Mouse (Mus musculus): Measurements from ENCODE around the gene Rab4a. TPM values are rescaled to one million over a fixed set of nuclear protein-coding genes. Genes with fewer than 3 reads are reported as not detected.

Gene Rab4a
- polyA plus RNA-seq (2012; rRNA removed; ENCODE audit: low replicate concordance) = 38.9 and 61.8 TPM in 2 replicates

DNA sequence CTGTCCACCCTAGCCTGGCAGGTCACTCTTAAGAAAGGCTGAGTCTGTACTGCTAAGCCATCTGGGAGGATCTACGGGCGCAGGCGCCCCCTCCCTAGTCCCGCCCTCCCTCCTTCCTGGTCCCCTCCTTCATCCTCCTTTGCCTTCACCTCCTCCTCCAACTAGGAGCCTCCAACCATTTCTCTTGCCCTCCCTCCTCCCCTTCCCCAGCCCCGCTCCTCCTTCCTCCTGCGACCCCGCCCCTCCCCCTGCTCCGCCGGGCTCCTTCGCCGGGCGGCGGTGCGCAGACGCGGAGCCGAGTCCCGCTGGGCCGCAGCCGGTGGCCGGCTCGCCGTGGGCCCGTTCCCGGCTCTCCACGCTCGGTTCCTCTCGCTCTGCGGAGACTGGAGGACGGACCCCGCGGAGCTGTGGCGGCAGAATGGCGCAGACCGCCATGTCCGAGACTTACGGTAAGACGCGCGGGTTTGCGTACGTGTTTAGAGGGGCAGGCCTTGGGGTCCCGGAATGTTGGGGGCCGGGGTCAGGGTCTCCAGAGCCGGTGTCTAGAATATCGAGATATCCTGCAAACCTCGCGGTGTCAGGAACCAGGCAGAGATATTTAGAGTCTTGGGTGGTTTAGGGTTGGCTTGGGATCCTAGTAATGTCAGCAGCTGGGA is at the start of gene Rab4a:
Rab4a (plus strand) TSS at position 268 of the 656 bp plus-strand sequence.

DNA sequence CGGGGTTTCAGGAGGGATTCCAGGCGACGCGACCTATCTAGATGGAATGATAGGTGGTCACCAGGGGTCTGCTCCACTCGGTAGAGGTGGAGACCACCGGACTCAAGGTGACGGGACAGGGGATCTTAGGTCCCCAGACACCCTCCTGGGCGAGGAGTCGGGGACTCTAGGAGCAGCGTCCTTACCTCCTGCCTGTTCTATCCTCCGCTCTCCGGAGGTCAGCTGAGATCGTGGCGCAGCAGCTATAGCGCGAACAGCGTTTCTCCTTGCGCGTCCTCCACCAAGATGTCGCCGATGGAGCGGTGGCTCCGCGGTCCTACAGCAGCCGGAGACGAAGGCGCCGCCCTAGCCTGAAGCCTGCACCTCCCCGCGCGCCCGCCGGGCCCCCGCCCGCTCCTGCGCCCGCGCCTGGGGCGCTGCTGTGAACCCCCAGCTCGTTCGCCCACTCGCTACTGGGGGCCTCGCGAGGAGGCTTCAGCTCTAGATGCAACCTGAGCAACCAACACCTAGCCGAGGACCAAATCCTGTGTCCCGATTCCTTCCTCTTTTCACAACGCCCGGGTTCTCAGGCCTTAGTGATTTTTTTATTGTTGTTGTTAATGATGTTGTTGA is 54.0 kb downstream of the Rab4a start, which contains the start of gene Ccsap:
Ccsap (minus strand) TSS at position 562 of the 612 bp plus-strand sequence.

Other genes starting within 250 kb of the Rab4a start
- 16.4 and 22.2 TPM in 2 replicates for gene Rhou, start 152.1 kb upstream of the Rab4a start, polyA plus RNA-seq (2012; rRNA removed; ENCODE audit: low replicate concordance)
- gene Ccsap, start 54.2 kb downstream of the Rab4a start, polyA plus RNA-seq (2012; rRNA removed; ENCODE audit: low replicate concordance) = 0.50 and 1.4 TPM in 2 replicates
- gene Acta1, start 88.8 kb downstream of the Rab4a start, polyA plus RNA-seq (2012; rRNA removed; ENCODE audit: low replicate concordance) = 10.4 and 15.5 TPM in 2 replicates
- gene Nup133, start 143.3 kb downstream of the Rab4a start, polyA plus RNA-seq (2012; rRNA removed; ENCODE audit: low replicate concordance) = 2.5 and 3.3 TPM in 2 replicates
- 15.8 and 17.4 TPM in 2 replicates for gene Abcb10, start 177.1 kb downstream of the Rab4a start, polyA plus RNA-seq (2012; rRNA removed; ENCODE audit: low replicate concordance)
- 20.0 and 24.1 TPM in 2 replicates for gene Taf5l, start 215.4 kb downstream of the Rab4a start, polyA plus RNA-seq (2012; rRNA removed; ENCODE audit: low replicate concordance)
- 1.3 and 2.0 TPM in 2 replicates for gene Urb2, start 215.5 kb downstream of the Rab4a start, polyA plus RNA-seq (2012; rRNA removed; ENCODE audit: low replicate concordance)